Comparison of ENCODE assay signal across 8 mouse cellular contexts in the genomic region with DNA sequence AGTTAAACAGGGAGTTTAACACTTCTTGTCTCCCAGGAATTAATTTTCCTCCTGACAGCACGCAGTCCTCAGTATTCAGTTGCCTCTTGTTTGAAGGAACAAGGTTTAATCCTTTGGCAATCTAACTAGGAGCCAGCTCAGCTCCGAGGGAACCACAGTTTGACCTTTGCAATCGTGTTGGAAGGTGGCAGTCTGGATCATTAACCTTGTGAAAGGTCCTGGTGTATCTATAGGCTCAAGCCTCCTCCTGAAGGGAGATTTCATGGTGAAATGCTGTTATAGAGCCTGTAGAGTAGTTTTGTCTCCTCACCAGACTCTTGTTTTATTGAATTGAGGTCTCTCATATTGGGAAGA.
DNase-seq lines count a peak whose midpoint lies in the region; ATAC-seq and TF ChIP-seq lines count a peak whose summit lies in the region.

No protein-coding gene starts in this region.

- H3K4me3 ChIP-seq in cerebellum, adult 2 months (replicated peaks; ENCODE audit: insufficient read depth, low read depth, low read length): no peak overlapping the region
- no peak overlapping the region for H3K4me3 ChIP-seq in embryonic facial prominence, embryonic 14.5 days (ENCODE audit: low read depth, low read length)
- no peak overlapping the region for H3K4me3 ChIP-seq in hindbrain, embryonic 14.5 days (replicated peaks; ENCODE audit: low read length)
- no peak overlapping the region for H3K4me3 ChIP-seq in midbrain, embryonic 15.5 days

- TF ChIP-seq POLR2A in cerebellum, adult 2 months (IDR thresholded peaks at IDR 0.05; ENCODE audit: borderline replicate concordance, insufficient read depth, low read length): no peak

- peak; percentile 42 for ATAC-seq in embryonic facial prominence, embryonic 14.5 days (ENCODE audit: low read depth)
- peak; percentile 46 for ATAC-seq in hindbrain, embryonic 14.5 days (ENCODE audit: low FRiP score)
- peak; percentile 57 for ATAC-seq in midbrain, embryonic 15.5 days (replicated peaks)

- no peak for TF ChIP-seq CTCF in cerebellum, adult 2 months (IDR thresholded peaks at IDR 0.05; ENCODE audit: borderline replicate concordance, insufficient read depth, low read depth, low read length)

- intact Hi-C loops in gastrocnemius, postnatal 14 days (cut with DNase I; ENCODE audit: low total_unique reads): loop anchor here (5.0 kb wide), 1 partner anchor 249 kb away; no protein-coding TSS in a partner anchor

- peak overlapping the region; percentile 75 for H3K27ac ChIP-seq in cerebellum, adult 2 months (ENCODE audit: insufficient read depth, low read length)
- H3K27ac ChIP-seq in embryonic facial prominence, embryonic 14.5 days (replicated peaks; ENCODE audit: low read depth, low read length): no peak overlapping the region
- H3K27ac ChIP-seq in hindbrain, embryonic 14.5 days: peak overlapping the region; percentile 69
- H3K27ac ChIP-seq in midbrain, embryonic 15.5 days: peak overlapping the region; percentile 73

- no peak for DNase-seq in cerebellum, adult 2 months
- no peak for DNase-seq in cerebellum, adult 18-20 months
- DNase-seq in embryonic facial prominence, embryonic 14.5 days (ENCODE audit: low spot score): peak; percentile 14
- no peak for DNase-seq in hindbrain, embryonic 14.5 days (ENCODE audit: low spot score)
- DNase-seq in layer of hippocampus, adult 11-12 months (ENCODE audit: low spot score): no peak
- DNase-seq in gastrocnemius, postnatal 14 days: no peak
- DNase-seq in ovary, postnatal 14 days (ENCODE audit: low spot score): no peak

- WGBS in cerebellum, adult 2 months: 3% methylated on average over 3 of the region's 3 CpGs
- WGBS in embryonic facial prominence, embryonic 14.5 days: 7% methylated on average over 3 of the region's 3 CpGs
- WGBS in hindbrain, embryonic 14.5 days: 12% methylated on average over 3 of the region's 3 CpGs
- 2% methylated on average over 3 of the region's 3 CpGs for WGBS in midbrain, embryonic 15.5 days

- H3K9ac ChIP-seq in embryonic facial prominence, embryonic 14.5 days (ENCODE audit: low read depth, low read length): no peak overlapping the region
- no peak overlapping the region for H3K9ac ChIP-seq in hindbrain, embryonic 14.5 days
- H3K9ac ChIP-seq in midbrain, embryonic 15.5 days: peak overlapping the region; percentile 1; the same call in 1 of the 2 replicates

- H3K4me2 ChIP-seq in embryonic facial prominence, embryonic 14.5 days (ENCODE audit: low read depth, low read length): no peak overlapping the region
- no peak overlapping the region for H3K4me2 ChIP-seq in hindbrain, embryonic 14.5 days (replicated peaks)
- no peak overlapping the region for H3K4me2 ChIP-seq in midbrain, embryonic 15.5 days

- H3K9me3 ChIP-seq in embryonic facial prominence, embryonic 14.5 days (ENCODE audit: control insufficient read depth, low read length): no peaks in the 10 kb centered on the region
- H3K9me3 ChIP-seq in hindbrain, embryonic 14.5 days (ENCODE audit: control insufficient read depth, low read length): no peaks in the 10 kb centered on the region
- H3K9me3 ChIP-seq in midbrain, embryonic 15.5 days: no peaks in the 10 kb centered on the region

- no peaks in the 10 kb centered on the region for H3K27me3 ChIP-seq in cerebellum, adult 2 months (ENCODE audit: control insufficient read depth, insufficient read depth, low read length)
- no peaks in the 10 kb centered on the region for H3K27me3 ChIP-seq in embryonic facial prominence, embryonic 14.5 days (replicated peaks; ENCODE audit: control insufficient read depth, insufficient read depth, low read length)
- no peaks in the 10 kb centered on the region for H3K27me3 ChIP-seq in hindbrain, embryonic 14.5 days (ENCODE audit: control insufficient read depth, insufficient read depth, low read length)
- H3K27me3 ChIP-seq in midbrain, embryonic 15.5 days (replicated peaks): no peaks in the 10 kb centered on the region

- H3K4me1 ChIP-seq in cerebellum, adult 2 months (ENCODE audit: control insufficient read depth, insufficient read depth, low read length): peaks cover 31% of the 10 kb centered on the region
- peaks cover 7% of the 10 kb centered on the region; the same call in 1 of the 2 replicates for H3K4me1 ChIP-seq in embryonic facial prominence, embryonic 14.5 days (ENCODE audit: control insufficient read depth, insufficient read depth, low read length)
- H3K4me1 ChIP-seq in hindbrain, embryonic 14.5 days (replicated peaks; ENCODE audit: control insufficient read depth, insufficient read depth, low read length): peaks cover 14% of the 10 kb centered on the region
- H3K4me1 ChIP-seq in midbrain, embryonic 15.5 days: peaks cover 26% of the 10 kb centered on the region

- H3K36me3 ChIP-seq in embryonic facial prominence, embryonic 14.5 days (ENCODE audit: control insufficient read depth, insufficient read depth, low read length): no peaks in the 10 kb centered on the region
- H3K36me3 ChIP-seq in hindbrain, embryonic 14.5 days (replicated peaks; ENCODE audit: control insufficient read depth, insufficient read depth): no peaks in the 10 kb centered on the region
- no peaks in the 10 kb centered on the region for H3K36me3 ChIP-seq in midbrain, embryonic 15.5 days (replicated peaks)
